Comparison of ENCODE assay signal across 13 mouse cellular contexts in the genomic region with DNA sequence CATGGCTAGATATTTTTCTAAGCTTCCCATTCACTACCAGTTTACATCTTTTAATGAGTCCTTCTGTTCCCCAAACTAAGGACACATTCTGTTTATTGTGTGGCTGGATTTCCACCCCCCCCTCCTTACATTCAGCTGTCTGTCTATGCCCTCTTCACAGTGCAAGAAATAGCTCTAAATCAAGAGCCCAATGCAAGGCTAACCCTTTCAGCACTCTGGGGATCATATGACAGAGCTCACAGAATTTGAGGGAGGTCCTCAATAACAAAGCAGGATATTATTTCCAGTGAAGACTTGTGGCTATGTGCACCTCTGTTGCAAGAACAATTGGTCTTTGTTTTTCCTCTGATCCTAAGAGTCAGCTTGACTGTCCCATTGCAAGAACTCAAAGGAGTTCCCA.
DNase-seq lines count a peak whose midpoint lies in the region; ATAC-seq lines count a peak whose summit lies in the region.
"Had no signal": no experiment of that assay in that cellular context is flagged by ENCODE, and none has a peak within 500 bp of the region (broad histone marks: within the 10 kb centered on the region; RNA-seq: fewer than 3 reads in every experiment).

No protein-coding gene starts in this region.

- no peaks in the 10 kb centered on the region for H3K36me3 ChIP-seq in hindbrain, embryonic 11.5 days (ENCODE audit: control insufficient read depth, insufficient read depth, low read length)
- H3K36me3 ChIP-seq in hindbrain, embryonic 16.5 days (ENCODE audit: control insufficient read depth, insufficient read depth, low read length) = no peaks in the 10 kb centered on the region
- H3K36me3 ChIP-seq in midbrain, embryonic 11.5 days (ENCODE audit: control insufficient read depth, insufficient read depth, low read length) = no peaks in the 10 kb centered on the region
- H3K36me3 ChIP-seq in midbrain, embryonic 16.5 days (ENCODE audit: control insufficient read depth, insufficient read depth, low read length) = no peaks in the 10 kb centered on the region
- H3K36me3 ChIP-seq: embryonic facial prominence, embryonic 13.5 days; limb, embryonic 12.5 days had no signal

- H3K9me3 ChIP-seq in hindbrain, embryonic 11.5 days (ENCODE audit: control insufficient read depth, low read length) = no peaks in the 10 kb centered on the region
- no peaks in the 10 kb centered on the region for H3K9me3 ChIP-seq in hindbrain, embryonic 16.5 days (ENCODE audit: control insufficient read depth, low read length)
- no peaks in the 10 kb centered on the region for H3K9me3 ChIP-seq in midbrain, embryonic 11.5 days (ENCODE audit: control insufficient read depth, low read length)
- H3K9me3 ChIP-seq in midbrain, embryonic 16.5 days (replicated peaks; ENCODE audit: control insufficient read depth, low read length, poor library complexity, severe bottlenecking) = no peaks in the 10 kb centered on the region
- H3K9me3 ChIP-seq: embryonic facial prominence, embryonic 13.5 days; limb, embryonic 12.5 days had no signal

- no peak overlapping the region for H3K4me3 ChIP-seq in hindbrain, embryonic 11.5 days (ENCODE audit: low read depth, low read length)
- H3K4me3 ChIP-seq in hindbrain, embryonic 16.5 days (ENCODE audit: low read length) = no peak overlapping the region
- no peak overlapping the region for H3K4me3 ChIP-seq in midbrain, embryonic 11.5 days (ENCODE audit: low read depth, low read length)
- no peak overlapping the region for H3K4me3 ChIP-seq in midbrain, embryonic 16.5 days (ENCODE audit: low read depth, low read length)
- H3K4me3 ChIP-seq: embryonic facial prominence, embryonic 13.5 days; limb, embryonic 12.5 days had no signal

- peak; percentile 89 for ATAC-seq in hindbrain, embryonic 11.5 days (ENCODE audit: low FRiP score)
- no peak for ATAC-seq in hindbrain, embryonic 16.5 days
- ATAC-seq in midbrain, embryonic 11.5 days (ENCODE audit: low FRiP score) = peak; percentile 89
- no peak for ATAC-seq in midbrain, embryonic 16.5 days
- ATAC-seq: forebrain, embryonic 16.5 days had no signal

- H3K4me1 ChIP-seq in hindbrain, embryonic 11.5 days (replicated peaks; ENCODE audit: control insufficient read depth, insufficient read depth, low read length) = no peaks in the 10 kb centered on the region
- no peaks in the 10 kb centered on the region for H3K4me1 ChIP-seq in hindbrain, embryonic 16.5 days (ENCODE audit: control insufficient read depth, insufficient read depth, low read depth, low read length)
- H3K4me1 ChIP-seq in midbrain, embryonic 11.5 days (ENCODE audit: control insufficient read depth, insufficient read depth, low read length) = no peaks in the 10 kb centered on the region
- no peaks in the 10 kb centered on the region for H3K4me1 ChIP-seq in midbrain, embryonic 16.5 days (ENCODE audit: control insufficient read depth, insufficient read depth, low read length)
- H3K4me1 ChIP-seq: limb, embryonic 12.5 days had no signal

- peak; percentile 10 for DNase-seq in hindbrain, embryonic 11.5 days (ENCODE audit: low spot score)
- peak; percentile 87 for DNase-seq in midbrain, embryonic 11.5 days (ENCODE audit: low spot score, missing footprints)
- peak; percentile 7 for DNase-seq in embryo, embryonic 11.5 days (ENCODE audit: low read depth, low spot score)
- DNase-seq in retina, embryonic 14.5 days (ENCODE audit: low spot score) = peak; percentile 24
- DNase-seq in thymus, postnatal 4 days = no peak
- DNase-seq in ovary, postnatal 36 days (ENCODE audit: low spot score) = no peak
- DNase-seq: adrenal gland, adult 2 months; thymus, postnatal 36 days had no signal

- no peaks in the 10 kb centered on the region for H3K27me3 ChIP-seq in hindbrain, embryonic 11.5 days (ENCODE audit: control insufficient read depth, insufficient read depth, low read length)
- H3K27me3 ChIP-seq in hindbrain, embryonic 16.5 days (replicated peaks; ENCODE audit: control insufficient read depth, insufficient read depth, low read length) = no peaks in the 10 kb centered on the region
- no peaks in the 10 kb centered on the region for H3K27me3 ChIP-seq in midbrain, embryonic 11.5 days (ENCODE audit: control insufficient read depth, insufficient read depth, low read length)
- H3K27me3 ChIP-seq in midbrain, embryonic 16.5 days (ENCODE audit: control insufficient read depth, insufficient read depth, low read depth, low read length) = no peaks in the 10 kb centered on the region
- H3K27me3 ChIP-seq: embryonic facial prominence, embryonic 13.5 days; limb, embryonic 12.5 days had no signal

- no peak overlapping the region for H3K27ac ChIP-seq in hindbrain, embryonic 11.5 days (ENCODE audit: low read depth, low read length)
- H3K27ac ChIP-seq in hindbrain, embryonic 16.5 days (ENCODE audit: low read depth, low read length) = no peak overlapping the region
- no peak overlapping the region for H3K27ac ChIP-seq in midbrain, embryonic 11.5 days (ENCODE audit: low read depth, low read length)
- H3K27ac ChIP-seq in midbrain, embryonic 16.5 days (ENCODE audit: low read length) = no peak overlapping the region
- H3K27ac ChIP-seq: embryonic facial prominence, embryonic 13.5 days; limb, embryonic 12.5 days had no signal

- no peak overlapping the region for H3K9ac ChIP-seq in hindbrain, embryonic 11.5 days (ENCODE audit: low read depth, low read length)
- H3K9ac ChIP-seq in hindbrain, embryonic 16.5 days (ENCODE audit: low read depth, low read length) = no peak overlapping the region
- no peak overlapping the region for H3K9ac ChIP-seq in midbrain, embryonic 11.5 days (ENCODE audit: low read length)
- H3K9ac ChIP-seq in midbrain, embryonic 16.5 days (ENCODE audit: low read depth, low read length) = no peak overlapping the region
- H3K9ac ChIP-seq: embryonic facial prominence, embryonic 13.5 days; limb, embryonic 12.5 days had no signal

- H3K4me2 ChIP-seq in hindbrain, embryonic 11.5 days (replicated peaks; ENCODE audit: low read depth, low read length) = no peak overlapping the region
- no peak overlapping the region for H3K4me2 ChIP-seq in hindbrain, embryonic 16.5 days (ENCODE audit: low read length)
- H3K4me2 ChIP-seq in midbrain, embryonic 11.5 days = no peak overlapping the region
- no peak overlapping the region for H3K4me2 ChIP-seq in midbrain, embryonic 16.5 days (ENCODE audit: low read length)
- H3K4me2 ChIP-seq: embryonic facial prominence, embryonic 13.5 days; limb, embryonic 12.5 days had no signal

Comparison
In these comparisons a context has a peak if more than half of its experiments do, and no peak if none do; other contexts are left out.
1. ATAC-seq: peak in hindbrain, embryonic 11.5 days (single experiment) and midbrain, embryonic 11.5 days (single experiment); none in hindbrain, embryonic 16.5 days (single experiment) and midbrain, embryonic 16.5 days (single experiment).
2. DNase-seq: peak in hindbrain, embryonic 11.5 days (single experiment), midbrain, embryonic 11.5 days (single experiment), embryo, embryonic 11.5 days (single experiment) and retina, embryonic 14.5 days (single experiment); none in thymus, postnatal 4 days (single experiment) and ovary, postnatal 36 days (single experiment).